Mouse (Mus musculus) thymus, postnatal 0 days (tissue): Measurements from ENCODE around the gene Aip. TPM values are rescaled to one million over a fixed set of nuclear protein-coding genes. Genes with fewer than 3 reads are reported as not detected.
"Not testable (repeated sequence)": the region's sequence is repeated elsewhere in the genome, so short reads cannot be mapped to it uniquely, and the experiment has no call there.

Experiments used
- DNase-seq: peaks from one replicate; pipeline ENCODE4 v3.0.0-alpha.2; 2015; ENCODE audit warnings: low spot score
- polyA plus RNA-seq: library from polyadenylated mRNA; unstranded; fragments of >200 nt; fragmentation: Nextera tagmentation; extraction: Ambion mirVana; gene quantifications from 2 replicates; pipeline ENCODE4 v1.2.1, GENCODE M21; 2015

Aip gene
- polyA plus RNA-seq, 1 experiment from 2014 or later: 114 TPM

GRCm38 (mm10) chr19:4066877-4067276 lies 58.8 kb downstream of the Aip start:
- no peak for DNase-seq

GRCm38 (mm10) chr19:4066280-4066679 lies 59.4 kb downstream of the Aip start:
- DNase-seq: no peak

- DNase-seq: not testable (repeated sequence)
Measured at GRCm38 (mm10) chr19:4064501-4064900, 61.2 kb downstream of the Aip start.

Other genes starting within 250 kb of the Aip start
- gene Tcirg1, start 218.7 kb downstream of the Aip start, polyA plus RNA-seq: 48.7 and 50.1 TPM in 2 replicates
- 333 and 338 TPM in 2 replicates for gene Ndufs8, start 213.1 kb downstream of the Aip start, polyA plus RNA-seq
- 4.6 and 5.3 TPM in 2 replicates for gene Aldh3b1, start 196.1 kb downstream of the Aip start, polyA plus RNA-seq
- gene Unc93b1, start 190.7 kb downstream of the Aip start, polyA plus RNA-seq: 32.2 and 34.2 TPM in 2 replicates
- 0.07 TPM in 1 of 2 replicates, not detected in the other for gene Aldh3b3, start 167.2 kb downstream of the Aip start, polyA plus RNA-seq
- gene Aldh3b2, start 153.5 kb downstream of the Aip start, polyA plus RNA-seq: 1.5 and 1.6 TPM in 2 replicates
- 4.3 and 5.9 TPM in 2 replicates for gene Acy3, start 139.3 kb downstream of the Aip start, polyA plus RNA-seq
- 0.06 TPM in 1 of 2 replicates, not detected in the other for gene Tbx10, start 133.1 kb downstream of the Aip start, polyA plus RNA-seq
- gene Nudt8, start 125.3 kb downstream of the Aip start, polyA plus RNA-seq: 40.4 and 42.5 TPM in 2 replicates
- gene Gm49405, start 125.2 kb downstream of the Aip start, polyA plus RNA-seq: 0.98 and 1.6 TPM in 2 replicates
- gene Doc2g, start 122.5 kb downstream of the Aip start, polyA plus RNA-seq: 1.3 and 1.6 TPM in 2 replicates
- 191 and 194 TPM in 2 replicates for gene Ndufv1, start 113.1 kb downstream of the Aip start, polyA plus RNA-seq
- 609 and 681 TPM in 2 replicates for gene Gstp1, start 87.9 kb downstream of the Aip start, polyA plus RNA-seq
- gene Gstp2, start 79.8 kb downstream of the Aip start, polyA plus RNA-seq: 4.5 and 6.1 TPM in 2 replicates
- gene Gstp3, start 66.3 kb downstream of the Aip start, polyA plus RNA-seq: 10.3 and 13.9 TPM in 2 replicates
- 0.42 TPM in 1 of 2 replicates, not detected in the other for gene Cabp2, start 44.3 kb downstream of the Aip start, polyA plus RNA-seq
- 179 and 208 TPM in 2 replicates for gene Cdk2ap2, start 28.7 kb downstream of the Aip start, polyA plus RNA-seq
- gene Pitpnm1, start 25.9 kb downstream of the Aip start, polyA plus RNA-seq: 37.1 and 45.6 TPM in 2 replicates
- 0.03 TPM in 1 of 2 replicates, not detected in the other for gene Gpr152, start 13.9 kb upstream of the Aip start, polyA plus RNA-seq
- 0.48 and 0.58 TPM in 2 replicates for gene Cabp4, start 18.2 kb upstream of the Aip start, polyA plus RNA-seq
- 184 and 207 TPM in 2 replicates for gene Coro1b, start 22.8 kb upstream of the Aip start, polyA plus RNA-seq
- 929 and 954 TPM in 2 replicates for gene Ptprcap, start 27.7 kb upstream of the Aip start, polyA plus RNA-seq
- gene Rps6kb2, start 37.5 kb upstream of the Aip start, polyA plus RNA-seq: 36.4 and 41.8 TPM in 2 replicates
- gene Carns1, start 49.6 kb upstream of the Aip start, polyA plus RNA-seq: 6.8 and 10.4 TPM in 2 replicates
- gene Tbc1d10c, start 65.4 kb upstream of the Aip start, polyA plus RNA-seq: 322 and 323 TPM in 2 replicates
- 995 and 1,030 TPM in 2 replicates for gene Ppp1ca, start 66.2 kb upstream of the Aip start, polyA plus RNA-seq
- gene Rad9a, start 75.8 kb upstream of the Aip start, polyA plus RNA-seq: 29.8 and 33.2 TPM in 2 replicates
- 2.1 and 2.5 TPM in 2 replicates for gene Clcf1, start 88.4 kb upstream of the Aip start, polyA plus RNA-seq
- gene AC109138.7, start 88.5 kb upstream of the Aip start, polyA plus RNA-seq: not detected in 2 replicates
- 41.2 and 44.3 TPM in 2 replicates for gene Pold4, start 106.0 kb upstream of the Aip start, polyA plus RNA-seq
- gene Ssh3, start 143.3 kb upstream of the Aip start, polyA plus RNA-seq: 9.4 and 10.1 TPM in 2 replicates
- 9.8 and 12.2 TPM in 2 replicates for gene Ankrd13d, start 157.3 kb upstream of the Aip start, polyA plus RNA-seq
- 64.3 and 81.3 TPM in 2 replicates for gene Grk2, start 180.4 kb upstream of the Aip start, polyA plus RNA-seq